Mouse (Mus musculus) ES-E14 (cell line): ENCODE results near the gene 1110059E24Rik.

Source experiments
- CHD2 ChIP-seq: IDR thresholded peaks from 2 replicates; pipeline ENCODE4 v1.6.1; 2014; ENCODE audit warnings: mild to moderate bottlenecking, low read depth, low read length, inconsistent platforms
- ZNF384 ChIP-seq: IDR thresholded peaks from 2 replicates; pipeline ENCODE4 v1.6.1; 2012; ENCODE audit warnings: low read depth, low read length, inconsistent platforms

GRCm38 (mm10) chr19:21583523-21583984, 69.2 kb downstream of the 1110059E24Rik start:
- TF ChIP-seq CHD2 = no peak
- no peak for TF ChIP-seq ZNF384
